Mouse (Mus musculus) inflammation-experienced regulatory T-cells, adult 6 months (primary cell): ENCODE results near the gene Klk15. TPM values are rescaled to one million over a fixed set of nuclear protein-coding genes. Genes with fewer than 3 reads are reported as not detected.

ENCODE experiments used
- ATAC-seq: one replicate; pipeline ENCODE4 v1.8.0; 2017
- polyA plus RNA-seq, 3 experiments: library from polyadenylated mRNA; unstranded; fragments of 100-300 nt; shearing (Covaris generic); gene quantifications; one replicate each; pipeline ENCODE4 v1.2.1; 2017

Gene Klk15
- polyA plus RNA-seq, 3 experiments from 2014 or later, result not detected

DNA sequence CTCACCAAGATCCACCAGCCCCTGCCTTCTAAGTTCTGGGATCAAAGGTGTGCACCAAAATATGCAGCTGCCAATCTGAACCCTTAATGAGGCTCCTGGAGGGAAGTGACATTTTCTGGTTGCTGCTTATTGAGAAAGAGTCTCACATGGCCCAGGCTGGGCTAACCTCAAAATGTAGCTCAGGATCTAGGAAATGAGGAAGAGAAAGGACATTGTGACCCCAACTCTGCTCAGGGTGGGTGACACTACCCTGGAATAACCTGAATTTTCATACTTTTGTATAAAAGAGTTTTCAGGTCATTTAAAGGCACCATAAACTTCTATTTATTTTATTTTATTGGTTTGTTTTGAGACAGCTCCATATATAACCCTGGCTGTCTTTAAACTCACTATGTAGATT, 52.1 kb downstream of the Klk15 start:
- ATAC-seq, result no peak

Other genes starting within 250 kb of the Klk15 start
- gene Klk14, start 243.3 kb upstream of the Klk15 start, polyA plus RNA-seq, result not detected
- under 1 TPM in 1 of 3 experiments, not detected in 2; 0.38 TPM for gene Klk13, start 221.2 kb upstream of the Klk15 start, polyA plus RNA-seq
- gene Klk12, start 164.8 kb upstream of the Klk15 start, polyA plus RNA-seq, result not detected
- under 1 TPM in 1 of 3 experiments, not detected in 2; 0.46 TPM for gene Klk11, start 159.1 kb upstream of the Klk15 start, polyA plus RNA-seq
- under 1 TPM in 1 of 3 experiments, not detected in 2; 0.73 TPM for gene Klk10, start 152.7 kb upstream of the Klk15 start, polyA plus RNA-seq
- not detected for gene Klk9, start 141.8 kb upstream of the Klk15 start, polyA plus RNA-seq
- gene Klk8, start 136.2 kb upstream of the Klk15 start, polyA plus RNA-seq, result 100 to 1,000 TPM; 127 to 173 (median 148) TPM
- under 1 TPM in 1 of 3 experiments, not detected in 2; 0.17 TPM for gene Klk7, start 122.4 kb upstream of the Klk15 start, polyA plus RNA-seq
- under 1 TPM in 1 of 3 experiments, not detected in 2; 0.52 TPM for gene Klk6, start 109.2 kb upstream of the Klk15 start, polyA plus RNA-seq
- not detected for gene Klk5, start 91.8 kb upstream of the Klk15 start, polyA plus RNA-seq
- not detected for gene Klk4, start 52.6 kb upstream of the Klk15 start, polyA plus RNA-seq
- not detected for gene Klk1b8, start 16.9 kb downstream of the Klk15 start, polyA plus RNA-seq
- not detected for gene Klk1b1, start 33.0 kb downstream of the Klk15 start, polyA plus RNA-seq
- 1 to 10 TPM in 2 of 3 experiments, not detected in 1; 1.5 to 2.8 TPM for gene Klk1b9, start 42.3 kb downstream of the Klk15 start, polyA plus RNA-seq
- not detected for gene Klk1b11, start 62.1 kb downstream of the Klk15 start, polyA plus RNA-seq
- gene Klk1b26, start 78.4 kb downstream of the Klk15 start, polyA plus RNA-seq, result not detected
- gene Klk1b27, start 118.5 kb downstream of the Klk15 start, polyA plus RNA-seq, result 1 to 10 TPM; 3.3 to 6.3 (median 4.1) TPM
- gene Klk1b21, start 168.6 kb downstream of the Klk15 start, polyA plus RNA-seq, result not detected
- gene Klk1b22, start 178.9 kb downstream of the Klk15 start, polyA plus RNA-seq, result not detected
- not detected for gene Klk1b16, start 203.0 kb downstream of the Klk15 start, polyA plus RNA-seq